Mouse (Mus musculus) frontal cortex, postnatal 14 days (tissue): ENCODE results near the gene Ola1.
A peak's percentile ranks its signal among the peaks of the same experiment; 100 is the strongest.

Experiments used
- DNase-seq, 2 experiments: peaks; one replicate each; pipeline ENCODE4 v3.0.0; 2022; ENCODE audit warnings: low spot score in 2 of 2

The Ola1 gene

DNA sequence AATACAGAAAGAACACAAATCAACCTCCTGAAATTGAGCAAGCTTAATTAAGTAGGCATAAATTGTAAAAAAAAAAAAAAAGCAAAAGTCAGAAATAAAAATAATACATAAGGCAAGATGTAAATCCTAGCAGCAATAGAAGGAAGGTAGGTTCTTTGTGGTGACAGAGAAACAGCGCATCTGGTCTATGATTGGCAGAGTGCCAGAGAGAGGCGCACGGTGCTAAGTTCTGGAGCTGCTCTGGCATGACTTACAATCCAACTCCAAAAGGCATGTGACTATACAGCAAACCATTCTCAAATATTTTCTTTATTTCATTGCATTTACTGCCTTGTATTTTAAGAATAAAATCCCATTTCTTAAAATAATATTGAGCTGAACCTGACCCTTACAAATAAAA lies 68.2 kb downstream of the Ola1 start:
- DNase-seq: no peak

- DNase-seq: no peak
Observed at GRCm38 (mm10) chr2:73146111-73146510, 72.6 kb downstream of the Ola1 start.

GRCm38 (mm10) chr2:73143732-73144131 lies 75.0 kb downstream of the Ola1 start:
- no peak for DNase-seq

DNA sequence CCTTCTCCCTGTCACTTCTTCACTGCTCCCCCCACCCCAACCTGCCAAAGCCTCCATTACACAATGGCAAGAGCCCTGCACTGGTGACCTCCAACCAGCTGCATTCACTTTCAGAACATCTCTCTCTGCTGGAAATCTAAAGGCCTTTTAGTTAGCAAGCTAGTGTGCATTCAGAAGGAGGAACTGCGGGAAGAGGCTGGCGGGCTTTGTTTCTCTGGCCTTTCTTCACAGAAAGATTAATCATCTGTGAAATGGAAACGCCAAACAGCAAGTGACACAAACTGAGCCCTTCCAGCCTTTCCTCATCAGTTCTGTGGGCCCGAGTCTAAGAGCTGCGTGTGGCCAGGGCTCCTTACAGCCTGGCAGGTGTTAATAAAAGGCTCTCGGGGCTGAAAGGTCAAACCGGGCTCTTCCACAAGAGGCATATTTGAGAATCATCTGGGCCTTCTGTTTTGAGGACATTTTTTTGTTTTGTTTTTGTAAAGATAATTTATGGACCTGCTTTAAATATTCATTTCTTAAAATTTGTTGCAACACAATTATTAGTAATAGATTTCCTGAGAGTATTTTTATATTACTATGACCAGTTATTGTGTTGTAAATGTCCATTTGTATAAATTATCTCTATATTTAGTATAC lies 75.8 kb downstream of the Ola1 start:
- no peak for DNase-seq

DNA sequence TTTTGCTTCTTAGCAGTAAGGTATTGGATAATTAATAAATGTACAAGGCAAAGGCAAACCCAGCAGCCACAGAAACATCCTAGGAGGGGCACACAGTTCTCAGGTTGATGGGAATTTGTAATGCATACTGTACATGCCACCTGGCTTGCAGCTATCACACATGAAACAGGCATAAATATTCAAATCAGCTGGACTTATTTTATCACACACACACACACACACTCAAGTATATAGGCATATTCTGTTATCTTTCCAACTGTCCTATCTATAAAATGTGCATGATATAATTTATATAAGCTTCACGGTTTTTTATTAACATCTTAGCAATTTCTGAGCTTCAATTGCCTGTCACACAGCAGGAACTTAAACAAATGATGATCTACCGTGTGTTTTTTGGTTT lies 85.8 kb downstream of the Ola1 start:
- DNase-seq: no peak

DNA sequence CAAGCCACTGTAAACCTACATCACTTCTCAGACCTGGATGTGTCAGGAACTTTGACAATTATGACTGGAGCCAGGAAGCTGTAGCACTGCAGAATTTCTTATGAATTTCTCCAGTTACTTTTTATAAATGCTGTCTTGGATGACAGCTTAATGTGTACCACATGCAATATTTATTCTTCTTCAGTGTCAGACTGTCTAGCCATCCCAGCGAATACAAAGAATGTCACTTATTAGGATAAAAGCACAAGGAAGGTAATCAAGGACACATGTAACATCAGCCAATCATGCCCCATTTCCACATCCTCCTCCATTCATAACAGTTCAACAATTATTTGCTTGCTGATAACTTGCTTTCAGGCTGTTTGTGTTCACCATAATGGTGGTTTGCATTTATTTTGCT lies 91.0 kb downstream of the Ola1 start:
- DNase-seq: no peak

GRCm38 (mm10) chr2:73118781-73119180 lies 99.9 kb downstream of the Ola1 start:
- DNase-seq: no peak

DNA sequence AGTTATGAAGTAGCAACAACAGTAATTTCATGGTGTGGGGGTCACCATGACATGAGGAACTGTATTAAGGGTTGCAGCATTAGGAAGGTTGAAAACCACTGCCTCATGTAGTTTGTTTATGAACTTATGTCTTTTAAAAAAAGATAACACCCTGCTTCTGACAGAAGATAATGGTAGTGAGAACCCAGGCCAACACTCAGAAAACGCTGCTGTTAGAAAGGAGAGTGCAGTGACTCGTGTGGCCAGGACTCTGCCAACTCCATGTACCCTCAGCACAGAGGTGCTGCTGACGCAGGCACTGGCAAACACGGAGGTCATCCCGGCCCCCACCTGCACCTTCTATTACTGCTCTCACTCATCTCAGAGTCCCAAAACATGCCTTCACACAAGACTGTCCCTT lies 111.6 kb downstream of the Ola1 start:
- DNase-seq: no peak

DNA sequence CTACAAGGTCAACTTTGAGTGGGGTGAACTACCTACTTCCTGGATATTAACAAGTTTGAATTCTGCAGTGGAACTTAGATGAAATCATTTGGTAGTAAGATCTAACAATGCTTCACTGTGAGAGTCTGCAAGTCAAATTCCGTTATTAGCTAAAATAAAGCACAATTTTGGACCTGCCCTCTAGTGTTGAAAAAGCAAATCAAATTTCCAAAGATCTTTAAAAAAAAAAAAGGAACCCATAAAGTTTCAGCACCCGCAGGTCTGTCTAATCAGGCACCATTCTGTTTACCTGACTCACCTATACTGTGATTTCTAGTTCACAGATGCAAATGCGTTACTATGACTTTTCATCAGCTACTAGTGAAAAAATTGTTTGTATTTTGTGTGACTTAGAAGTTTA lies 122.2 kb downstream of the Ola1 start:
- no peak for DNase-seq

GRCm38 (mm10) chr2:73095300-73095699 lies 123.4 kb downstream of the Ola1 start:
- no peak for DNase-seq

- DNase-seq: no peak
Observed at GRCm38 (mm10) chr2:73093032-73093431, 125.7 kb downstream of the Ola1 start.

DNA sequence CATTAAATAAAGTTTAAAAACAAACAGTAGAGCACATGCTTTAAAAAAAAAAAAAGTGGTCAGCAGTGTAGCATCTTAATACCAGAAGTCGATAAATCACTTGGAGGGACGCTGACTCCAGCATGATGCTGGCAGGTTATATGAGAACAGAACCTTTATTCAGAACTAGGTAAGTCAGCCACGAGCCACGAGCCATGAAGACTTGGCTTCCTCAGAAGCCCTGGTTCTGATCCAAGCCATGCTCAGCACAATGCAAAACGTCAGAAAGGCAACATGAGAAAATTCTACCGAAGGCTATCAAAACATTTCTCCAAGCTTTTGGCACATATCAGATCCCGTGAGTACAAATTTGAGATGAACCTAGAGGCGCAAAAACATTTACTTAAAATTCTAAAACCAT lies 127.4 kb downstream of the Ola1 start:
- DNase-seq: no peak

GRCm38 (mm10) chr2:73087641-73088040 lies 131.1 kb downstream of the Ola1 start:
- DNase-seq: no peak

DNA sequence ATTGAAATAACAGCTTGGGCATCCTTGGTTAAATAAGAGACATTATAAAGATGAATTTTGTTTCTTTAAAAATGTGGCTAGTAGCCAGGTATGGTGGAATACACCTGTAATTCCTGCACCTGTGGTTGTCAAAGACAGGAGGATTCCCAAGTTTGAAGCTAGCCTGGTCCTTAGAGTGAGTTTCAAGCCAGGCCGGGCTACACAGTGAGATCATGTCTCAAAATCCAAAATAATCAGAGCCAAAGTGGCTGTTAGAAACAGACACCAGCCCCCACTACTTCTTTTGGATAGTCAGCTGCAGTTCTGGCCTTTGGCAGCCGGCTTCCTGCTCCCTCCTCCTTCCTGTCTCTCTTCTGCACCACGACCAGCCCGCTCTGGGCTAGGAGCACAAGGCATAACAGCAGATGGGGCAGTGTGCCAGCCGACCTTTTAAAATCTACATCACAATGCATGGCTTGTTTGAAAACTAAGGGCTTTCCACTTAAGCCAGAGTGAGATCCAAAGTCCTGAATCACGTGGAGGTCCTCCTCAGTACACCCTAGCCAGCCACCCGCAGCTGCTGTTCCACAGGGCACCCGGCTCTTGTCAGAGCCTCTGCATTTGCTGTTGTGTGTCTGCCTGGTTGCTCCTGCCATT lies 132.9 kb downstream of the Ola1 start:
- DNase-seq: peak; percentile 37 to 38

- peak; percentile 13 to 16 for DNase-seq
Observed at GRCm38 (mm10) chr2:73082476-73082875, 136.2 kb downstream of the Ola1 start.

DNA sequence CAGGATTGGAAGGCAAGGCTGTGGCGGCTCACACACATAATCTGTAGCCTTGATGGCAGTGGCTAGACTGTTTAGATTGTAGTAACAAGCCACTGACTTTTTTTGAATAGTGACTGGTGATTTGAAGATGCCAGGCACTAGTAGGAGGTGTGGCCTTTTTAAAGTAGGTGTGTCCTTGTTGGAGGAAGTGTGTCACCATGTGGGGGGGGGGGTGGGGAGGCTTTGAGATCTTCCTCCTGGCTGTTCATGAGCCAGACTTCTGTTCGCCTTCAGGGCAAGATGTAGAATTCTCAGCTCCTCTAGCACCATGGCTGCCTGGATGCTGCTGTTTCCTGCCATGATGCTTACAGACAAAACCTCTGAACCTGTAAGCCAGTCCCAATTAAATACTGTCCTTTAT lies 136.9 kb downstream of the Ola1 start:
- no peak for DNase-seq

DNA sequence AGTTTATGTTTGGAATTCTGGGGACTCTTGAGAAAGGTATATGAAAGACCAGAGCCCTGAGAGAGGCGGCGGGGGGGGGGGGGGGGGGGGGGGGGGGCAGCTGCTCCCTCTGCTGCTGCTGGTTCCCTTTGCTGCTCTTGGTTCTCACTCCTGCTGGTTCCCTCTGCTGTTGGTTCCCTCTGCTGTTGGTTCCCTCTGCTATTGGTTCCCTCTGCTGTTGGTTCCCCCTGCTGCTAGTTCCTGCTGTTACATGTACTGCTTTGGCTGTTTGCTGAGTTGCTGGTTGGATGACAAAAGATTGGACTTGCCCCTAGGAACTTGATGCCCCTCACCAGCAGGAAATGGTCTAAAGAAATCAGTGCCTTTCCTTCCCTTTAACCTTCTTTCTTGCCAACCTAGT lies 138.6 kb downstream of the Ola1 start:
- no peak for DNase-seq

DNA sequence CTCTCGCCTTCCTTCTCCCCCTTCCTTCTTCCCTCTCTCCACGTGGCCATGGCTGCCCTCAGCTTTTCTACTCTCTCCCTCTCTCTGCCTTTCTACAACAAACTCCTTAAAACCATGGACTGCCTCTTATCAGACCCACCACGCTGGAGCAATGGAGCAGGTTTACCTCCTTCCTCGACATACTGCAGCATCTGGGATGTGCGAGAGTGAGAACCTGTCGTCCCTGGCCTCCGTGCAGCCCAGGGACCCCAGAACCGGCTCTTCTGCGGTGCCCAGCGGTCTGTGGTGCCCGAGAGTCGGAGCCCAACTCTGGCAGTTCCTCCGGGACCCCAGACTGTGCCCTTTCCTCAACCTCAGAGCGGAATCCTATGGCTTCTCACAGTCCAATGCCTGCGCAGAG lies 139.4 kb downstream of the Ola1 start:
- DNase-seq: no peak

GRCm38 (mm10) chr2:73073811-73074472 lies 144.8 kb downstream of the Ola1 start:
- no peak for DNase-seq

DNA sequence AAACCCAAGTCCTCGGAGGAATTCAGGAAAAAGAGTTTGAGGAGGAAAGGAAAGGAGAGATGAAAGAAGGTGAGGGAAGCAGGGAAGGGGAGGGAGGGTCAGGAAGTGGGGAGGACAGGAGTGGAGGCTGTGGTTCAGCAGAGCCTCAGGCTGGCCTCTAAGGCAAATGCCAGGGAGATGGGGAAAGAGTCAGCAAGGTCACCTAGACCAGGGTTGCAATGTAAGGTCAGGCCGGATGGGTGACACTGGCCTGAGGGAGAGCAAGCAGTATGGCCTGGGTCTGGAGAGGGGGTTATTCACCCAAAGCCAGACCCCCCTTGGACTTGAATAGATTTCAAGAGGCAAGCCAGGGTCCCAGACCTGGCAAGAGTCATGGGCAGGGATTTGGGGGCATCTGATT lies 147.5 kb downstream of the Ola1 start:
- no peak for DNase-seq

DNA sequence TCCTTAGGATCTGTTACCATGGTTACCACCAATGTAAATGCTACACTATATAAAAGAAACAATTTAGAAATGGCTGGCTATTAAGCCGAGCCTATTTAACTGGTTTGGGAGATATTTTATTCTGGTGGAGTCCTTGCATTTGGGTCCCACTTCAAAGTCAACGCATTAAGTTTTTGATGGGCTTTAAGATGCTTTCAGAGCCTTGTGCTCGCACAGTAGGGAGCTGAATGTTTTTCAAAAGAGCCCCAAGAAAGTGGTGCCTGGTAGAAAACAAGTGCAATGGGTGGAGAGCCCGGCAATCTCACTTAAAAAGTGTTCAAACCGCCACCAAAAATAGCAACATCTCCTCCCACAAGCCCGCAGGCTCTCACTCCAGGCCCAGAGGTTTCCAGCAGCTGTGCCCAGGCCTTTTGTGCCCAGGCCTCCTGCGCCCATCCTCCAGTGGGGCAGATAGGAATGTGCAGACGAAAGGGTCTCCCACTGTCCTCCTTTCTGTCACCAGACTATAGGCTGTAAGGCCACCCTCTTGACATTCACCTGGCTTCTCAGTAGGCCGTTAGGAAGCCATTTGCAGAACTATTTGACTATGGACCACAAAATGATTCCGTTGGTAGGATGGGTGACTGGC lies 148.2 kb downstream of the Ola1 start:
- DNase-seq: no peak

DNA sequence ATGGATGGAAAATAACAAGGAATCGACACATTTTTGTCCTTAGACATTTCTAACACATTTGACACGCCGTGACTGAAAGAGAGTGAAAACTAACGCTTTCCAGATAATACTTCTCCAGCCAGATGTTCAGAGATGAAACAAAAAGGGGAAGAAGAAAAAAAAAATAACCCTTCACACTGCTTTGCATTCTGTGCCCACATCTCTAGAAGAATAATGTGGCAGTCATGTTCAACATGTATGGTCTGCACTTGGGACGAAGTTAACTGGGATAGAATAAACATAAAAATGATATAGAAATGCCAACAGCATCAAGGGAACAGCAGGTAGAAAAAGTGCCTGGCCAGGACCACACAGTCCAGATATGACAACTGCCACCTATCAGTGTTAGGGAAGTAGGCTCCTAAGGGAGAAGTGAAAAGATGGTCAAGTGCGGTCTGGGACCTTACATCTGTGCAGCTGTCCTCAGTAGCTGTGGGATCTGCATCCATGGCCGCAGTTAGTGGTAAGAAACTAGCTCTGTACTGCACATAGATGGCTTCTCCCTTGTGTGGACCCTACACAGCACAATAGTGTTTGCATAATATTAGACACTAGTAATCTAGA lies 149.4 kb downstream of the Ola1 start:
- DNase-seq: no peak
